Mouse (Mus musculus) skeletal muscle tissue, adult 2 months (tissue): ENCODE results near the gene Gtsf2.
"Not testable (repeated sequence)": the region's sequence is repeated elsewhere in the genome, so short reads cannot be mapped to it uniquely, and the experiment has no call there.

Experiments used
- DNase-seq: peaks from one replicate; pipeline ENCODE4 v3.0.0-alpha.2; 2012; ENCODE audit warnings: low read depth, low spot score

The Gtsf2 gene

DNA sequence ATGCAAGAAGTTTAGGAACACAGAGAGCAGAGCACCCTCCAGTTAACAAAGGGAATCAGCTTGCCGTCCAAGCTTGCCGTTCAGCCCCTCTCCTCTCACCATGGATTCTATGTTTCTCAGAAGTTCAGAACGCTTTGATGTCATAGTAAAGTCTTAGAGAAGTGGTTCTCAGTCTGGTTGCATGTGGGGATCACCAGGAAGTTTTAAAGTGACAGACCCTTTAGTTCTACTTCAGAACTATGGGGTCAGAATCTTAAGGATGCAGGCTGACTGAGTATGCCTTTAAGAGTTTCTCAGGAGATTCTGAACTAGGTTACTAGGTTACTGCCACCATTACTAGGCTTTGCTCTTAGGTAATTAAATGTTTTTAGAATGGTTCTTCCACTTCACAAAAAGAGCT lies at the start of gene Gtsf2:
Gtsf2 (minus strand) TSS at position 101 of the 400 bp plus-strand sequence.
- no peak for DNase-seq

DNA sequence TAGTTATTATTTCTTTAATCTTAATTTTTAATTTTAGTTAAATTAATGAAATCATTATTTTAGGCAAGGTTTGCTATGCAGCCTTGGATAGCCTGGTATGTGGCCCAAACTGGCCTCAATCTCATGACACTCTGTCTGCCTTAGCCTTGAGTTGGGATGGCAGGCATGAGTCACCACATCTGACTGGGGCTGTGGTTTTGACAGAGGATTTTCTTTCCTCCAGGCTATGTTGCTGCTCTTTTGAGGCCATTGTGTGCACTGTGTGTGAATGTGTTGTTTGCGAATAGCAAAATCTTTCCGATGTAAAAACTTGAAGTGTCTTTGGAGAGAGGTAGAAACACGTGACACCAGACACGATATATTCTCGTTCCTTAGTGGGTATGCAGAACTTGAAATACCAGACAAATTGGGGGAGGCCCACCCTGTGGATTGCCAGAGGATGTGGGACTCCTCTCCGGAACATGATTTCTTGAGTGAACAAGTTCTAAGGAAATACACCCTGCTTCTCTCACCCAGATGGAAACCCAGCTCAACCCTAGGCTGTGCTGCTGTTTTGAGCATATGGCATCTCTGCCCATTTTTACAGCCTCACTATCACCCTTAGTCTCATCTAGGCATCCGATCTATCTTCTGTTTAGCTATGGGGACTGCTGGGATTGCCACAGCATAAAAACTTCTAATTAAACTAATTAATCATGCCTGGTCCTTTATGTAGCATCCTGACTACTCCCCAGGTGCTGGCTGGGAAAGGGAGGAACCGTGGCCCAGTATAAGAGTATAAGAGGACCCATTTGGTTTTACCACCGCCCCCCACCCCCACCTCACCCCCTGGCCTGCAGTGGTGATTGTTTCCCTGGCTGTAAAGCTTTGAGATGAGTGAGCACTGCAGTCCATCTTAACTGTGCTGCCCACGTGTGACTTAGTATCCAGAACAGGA lies 48.2 kb upstream of the Gtsf2 start:
- DNase-seq, result no peak

DNA sequence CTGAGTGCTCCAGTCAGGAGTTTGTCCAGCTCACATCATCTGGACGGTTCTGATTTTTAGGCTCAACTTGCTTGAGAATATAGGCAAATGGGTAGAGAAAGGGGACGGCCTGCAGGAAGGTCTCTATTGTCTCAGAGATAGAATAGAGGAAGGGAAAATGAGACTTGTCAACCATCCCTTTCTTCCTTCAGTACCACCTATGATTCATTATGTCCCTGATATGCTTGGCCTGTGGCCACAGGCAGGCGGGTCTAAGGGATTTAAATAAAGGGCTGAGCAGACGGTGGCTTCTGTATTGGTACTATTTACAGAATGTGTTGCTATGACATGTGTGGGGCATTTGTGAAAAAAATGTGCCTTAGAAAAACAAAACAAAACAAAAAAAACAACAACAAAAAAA lies 40.1 kb upstream of the Gtsf2 start:
- no peak for DNase-seq

DNA sequence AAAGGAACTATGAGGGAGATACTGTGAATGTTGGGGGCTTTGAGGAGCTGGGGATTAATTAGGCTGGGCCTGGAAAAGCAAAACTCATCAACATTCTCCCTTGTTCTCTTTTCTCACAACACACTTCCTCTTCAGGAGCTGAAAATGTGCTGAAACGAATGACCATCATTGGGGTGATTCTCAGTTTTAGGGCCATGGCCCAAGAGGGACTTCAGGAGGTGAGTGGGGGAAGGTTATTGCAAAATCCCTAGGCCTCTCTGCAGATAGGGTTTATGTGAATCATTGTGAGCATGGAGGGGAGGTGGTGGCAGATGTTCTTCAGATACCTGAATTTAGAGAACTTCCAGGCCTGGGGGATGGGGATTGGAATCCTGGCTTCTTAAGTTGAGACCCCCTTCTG lies 38.4 kb upstream of the Gtsf2 start:
- no peak for DNase-seq

DNA sequence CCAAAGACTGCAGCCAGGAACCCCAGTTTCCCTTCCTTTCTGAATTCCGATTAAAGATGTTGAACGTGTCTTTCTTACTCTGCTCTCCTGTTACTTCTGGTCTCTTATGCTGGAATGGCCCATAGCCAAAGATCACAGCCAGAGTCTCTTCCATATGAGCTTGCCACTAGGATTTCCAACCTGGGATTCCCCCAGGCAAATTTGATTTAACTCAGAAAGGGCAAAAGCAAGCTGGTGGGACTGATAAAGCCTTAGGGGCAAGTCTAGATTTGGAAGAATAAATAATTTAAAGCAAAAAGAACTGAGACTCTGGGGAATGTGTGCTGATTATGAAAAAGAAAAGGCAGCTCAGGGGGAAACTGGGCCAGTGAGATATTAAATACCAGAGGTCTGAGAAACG lies 36.8 kb upstream of the Gtsf2 start:
- no peak for DNase-seq

DNA sequence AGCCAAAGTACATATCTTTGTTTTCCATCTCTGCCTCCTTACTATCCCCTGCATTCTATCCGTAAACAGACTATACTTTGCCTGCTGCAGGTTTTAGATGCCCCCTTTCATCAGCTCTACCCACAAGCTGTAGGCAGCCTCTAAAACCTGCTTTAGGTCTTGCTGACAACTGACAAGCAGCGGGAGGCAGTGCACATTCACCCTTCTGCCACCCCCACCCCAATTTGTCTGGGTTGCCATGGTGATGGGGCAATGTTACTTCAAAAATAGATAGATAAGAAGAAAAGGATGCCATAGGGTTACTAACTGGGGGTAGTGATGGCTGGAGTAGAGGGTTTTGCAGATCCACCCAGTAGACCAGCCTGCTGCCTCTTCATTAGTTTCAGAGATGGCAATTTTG lies 36.2 kb upstream of the Gtsf2 start:
- DNase-seq, result no peak

DNA sequence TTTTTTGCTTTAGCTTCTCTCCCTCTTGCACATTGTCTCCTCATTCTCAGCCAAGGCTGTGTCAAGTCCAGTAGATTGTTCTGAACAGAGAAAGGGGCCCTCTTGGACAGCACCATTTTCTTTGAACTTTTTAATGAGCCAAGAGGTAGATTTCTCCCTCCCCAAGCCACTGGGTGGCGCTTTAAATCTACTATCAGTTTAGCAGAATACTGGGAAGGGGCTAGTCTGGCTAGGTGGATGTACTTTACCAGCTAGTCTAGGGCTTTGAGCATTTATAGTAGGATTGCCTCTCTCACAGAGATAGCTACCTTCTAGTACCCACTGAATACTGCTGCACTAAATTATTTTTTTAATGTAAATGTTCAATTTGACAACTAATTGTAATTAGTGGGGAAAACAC lies 34.2 kb upstream of the Gtsf2 start:
- DNase-seq, result no peak

DNA sequence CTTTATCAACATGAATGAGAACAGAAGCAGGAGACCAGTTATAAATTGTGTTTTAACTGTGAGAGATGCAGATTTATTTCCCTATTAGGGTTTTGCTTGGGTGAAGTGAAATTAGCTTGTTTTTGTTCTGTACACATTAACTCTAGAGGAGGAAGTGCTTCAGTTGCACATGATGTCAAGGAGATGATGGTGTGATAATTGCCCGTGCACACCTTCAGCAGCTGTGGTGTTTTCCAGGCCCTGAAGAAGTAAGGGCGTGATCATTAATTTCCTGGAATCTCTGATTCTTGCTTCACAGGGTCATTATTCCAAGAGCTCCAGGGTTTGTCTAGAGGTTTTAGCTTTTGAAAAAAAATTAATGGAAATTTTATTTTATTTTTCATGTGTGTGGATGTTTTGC lies 31.9 kb upstream of the Gtsf2 start:
- DNase-seq, result no peak

DNA sequence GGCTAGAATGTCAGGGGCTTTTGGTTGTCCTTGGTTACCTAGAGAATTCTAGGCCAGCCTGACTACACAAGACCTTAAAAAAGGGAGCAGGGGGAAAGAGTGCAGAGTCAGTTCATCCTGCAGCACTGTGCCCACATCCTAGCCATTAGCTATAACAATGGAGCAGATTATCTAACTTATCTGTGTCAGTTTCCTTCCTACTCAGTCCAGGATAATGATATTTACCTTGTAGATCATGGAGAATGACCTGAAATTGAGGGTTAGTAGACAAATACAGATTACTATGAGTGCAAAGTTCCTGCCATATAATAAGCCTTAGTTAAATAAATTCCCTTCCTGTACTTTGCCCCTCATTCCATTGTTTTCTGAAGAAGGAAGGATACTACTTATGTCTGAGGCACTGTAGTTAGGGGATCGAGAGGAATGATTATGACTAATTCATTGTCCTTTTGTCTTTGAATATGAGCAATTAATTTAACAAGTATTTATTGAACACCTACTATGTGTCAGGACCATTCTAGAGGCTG lies 30.9 kb upstream of the Gtsf2 start:
- DNase-seq, result no peak

DNA sequence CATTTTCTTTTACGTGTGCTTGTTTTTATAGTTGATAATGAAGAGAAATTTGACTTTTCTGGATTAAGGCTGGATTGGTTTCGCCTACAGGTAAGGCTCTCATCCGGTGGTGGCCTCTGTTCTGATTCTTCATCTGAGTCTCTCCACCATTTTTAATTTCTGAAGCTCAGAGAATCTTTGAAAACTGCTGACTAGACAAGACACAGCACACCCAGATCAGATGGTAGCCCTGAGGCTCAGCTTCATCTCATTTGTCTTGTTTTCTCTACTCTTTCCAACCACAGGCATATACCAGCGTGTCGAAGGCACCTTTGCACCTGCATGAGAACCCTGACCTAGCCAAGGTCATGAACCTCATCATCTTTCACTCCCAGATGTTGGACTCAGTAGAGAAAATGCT lies 25.5 kb upstream of the Gtsf2 start:
- DNase-seq, result no peak

DNA sequence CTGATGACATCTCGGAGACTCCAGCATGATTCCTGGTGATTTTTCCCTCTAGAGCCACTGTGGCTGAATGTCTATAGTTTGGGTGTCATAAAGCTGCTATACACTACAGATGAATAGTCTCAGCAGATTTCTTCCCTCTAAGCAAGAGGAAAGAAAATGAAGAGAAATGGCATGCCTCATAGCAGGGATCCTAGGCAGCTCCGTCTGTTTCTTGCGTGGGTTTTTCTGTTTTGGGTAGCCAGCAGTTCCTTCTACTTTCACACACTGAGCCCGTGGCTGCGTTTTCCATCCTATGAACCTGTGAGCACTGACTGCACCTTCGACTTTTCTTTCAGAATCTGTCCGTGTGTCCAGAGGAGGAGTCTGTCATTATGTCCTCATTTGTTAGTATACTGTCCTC lies 24.9 kb upstream of the Gtsf2 start:
- DNase-seq, result no peak

DNA sequence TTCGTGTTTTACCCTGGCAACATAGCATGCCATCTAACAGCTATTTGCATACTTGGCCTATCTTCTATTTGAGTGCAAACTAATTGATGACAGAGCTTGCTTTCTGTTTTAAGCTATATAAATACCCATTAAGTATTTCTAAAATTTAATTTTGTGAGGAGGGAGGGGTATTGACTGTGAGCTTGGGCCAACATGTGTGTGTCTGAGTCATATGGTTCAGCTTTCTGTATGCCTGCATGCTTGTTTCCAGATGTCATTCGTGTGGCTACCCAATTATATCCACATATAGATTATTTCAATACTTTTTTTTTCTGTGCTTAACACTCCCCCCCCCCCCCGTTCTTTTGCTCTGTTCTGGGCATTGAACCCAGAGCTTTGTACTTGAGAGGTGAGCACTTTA lies 24.0 kb upstream of the Gtsf2 start:
- no peak for DNase-seq

DNA sequence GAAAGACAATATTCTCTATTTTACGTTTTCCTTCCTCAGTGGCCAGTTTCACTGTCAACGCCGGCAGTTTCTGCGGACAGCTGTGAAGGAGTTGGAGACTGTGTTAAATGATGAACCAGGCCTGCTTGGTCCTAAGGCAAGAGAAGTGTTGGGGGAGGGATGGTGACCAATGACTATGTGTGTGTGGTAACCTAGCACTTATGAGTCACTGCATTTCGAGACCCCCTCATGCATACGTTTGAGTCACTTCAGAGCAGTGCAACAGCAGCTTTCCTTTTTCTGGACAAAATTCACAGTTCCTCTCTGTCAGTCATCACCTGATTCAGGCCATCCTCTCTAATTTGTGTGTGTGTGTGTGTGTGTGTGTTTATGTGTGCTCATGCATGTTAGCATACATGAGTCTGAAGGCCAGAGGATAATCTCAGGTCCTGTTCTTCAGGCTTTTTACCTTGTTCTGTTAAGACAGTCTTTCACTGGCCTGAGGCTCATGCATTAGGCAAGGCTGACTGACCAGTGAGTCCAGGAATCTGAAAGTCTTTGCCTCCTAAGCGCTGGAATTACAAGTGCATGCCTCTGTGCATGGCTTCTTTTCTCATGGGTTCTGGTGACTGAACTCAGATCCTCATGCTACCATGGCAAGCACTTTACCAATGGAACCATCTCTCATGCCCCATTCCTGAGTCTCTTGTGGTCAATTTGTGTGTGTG lies 23.4 kb upstream of the Gtsf2 start:
- no peak for DNase-seq

DNA sequence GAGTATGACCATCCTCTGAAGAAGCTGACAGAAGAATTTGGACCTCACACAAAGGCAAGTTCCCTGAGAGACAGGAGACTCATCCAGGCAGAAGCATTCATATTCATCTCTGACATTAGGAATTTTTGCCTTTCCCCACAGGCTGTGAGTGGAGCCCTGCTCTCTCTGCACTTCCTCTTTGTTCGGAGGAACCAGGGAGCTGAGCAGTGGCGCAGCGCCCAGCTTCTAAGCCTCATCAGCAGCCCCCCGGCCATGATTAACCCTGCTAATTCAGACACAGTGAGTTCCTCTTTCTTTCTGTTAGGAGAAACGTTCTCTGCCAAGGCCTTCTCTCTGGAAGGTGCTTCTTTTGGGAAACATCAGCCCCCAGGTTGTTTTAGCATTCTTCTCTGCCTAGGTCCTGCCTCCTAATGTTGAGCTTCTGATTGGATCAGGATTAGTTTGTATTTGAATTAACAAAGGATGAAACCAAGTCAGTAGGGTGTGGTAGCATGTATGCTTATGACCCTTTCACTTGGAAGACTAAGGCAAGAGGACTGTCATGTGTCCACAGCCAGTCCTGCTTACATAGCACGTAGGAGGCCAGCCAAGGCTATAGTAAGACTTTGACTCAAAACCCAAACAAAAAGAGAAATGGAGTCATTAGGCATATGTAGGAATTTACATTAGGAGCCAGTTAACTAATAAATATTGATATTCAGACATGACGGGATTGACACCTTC lies 14.4 kb upstream of the Gtsf2 start:
- DNase-seq, result peak; percentile 5

DNA sequence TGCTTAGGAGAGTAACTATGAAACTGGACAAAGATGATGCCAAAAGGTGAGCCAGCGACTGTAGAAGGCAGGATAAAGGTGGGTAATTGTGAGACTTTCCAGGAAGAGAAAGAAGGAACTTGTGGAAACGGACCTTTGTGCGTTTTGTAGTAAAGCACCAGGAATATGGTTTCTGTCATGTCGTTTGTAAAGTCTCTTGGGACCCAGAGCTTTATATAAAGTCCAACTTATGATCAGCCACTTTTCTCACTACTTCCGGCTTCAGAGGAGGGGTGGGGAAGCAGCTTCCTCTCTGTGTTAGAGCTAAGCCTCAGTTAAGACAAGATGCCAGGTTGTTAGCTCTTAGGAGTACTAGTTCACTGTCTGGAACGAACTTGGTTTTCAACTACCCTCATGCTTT lies 6.2 kb upstream of the Gtsf2 start:
- no peak for DNase-seq

DNA sequence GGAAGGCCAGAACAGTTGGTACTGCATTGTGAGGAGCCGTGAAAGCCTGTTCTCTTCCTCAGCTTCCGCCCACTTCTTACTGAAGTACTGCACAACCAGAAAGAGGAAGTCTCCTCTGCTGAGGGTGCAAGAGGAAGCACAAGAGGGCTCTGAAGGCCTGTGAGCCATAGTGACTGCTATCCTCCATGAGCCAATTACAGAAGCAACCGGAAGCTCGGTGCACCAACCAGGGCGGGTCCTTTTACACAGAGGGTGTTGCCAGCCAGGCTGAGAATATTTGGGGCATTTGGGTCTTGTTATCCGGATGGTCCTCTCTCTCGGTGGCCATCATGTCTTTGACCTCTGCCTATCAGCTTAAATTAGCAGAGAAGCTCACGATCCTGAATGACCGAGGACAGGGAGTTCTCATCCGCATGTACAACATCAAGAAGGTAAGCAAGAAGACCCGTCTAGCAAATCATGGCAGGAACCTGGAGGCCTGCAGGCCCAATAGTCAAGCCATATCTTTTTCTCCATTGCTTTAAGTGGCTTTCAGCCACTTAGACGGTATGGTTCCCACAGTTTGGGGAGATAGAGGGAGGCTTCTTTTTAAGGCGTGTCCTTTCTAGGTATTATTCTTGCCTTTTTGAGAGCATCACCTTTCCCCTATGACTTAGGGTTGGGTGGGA lies 5.4 kb upstream of the Gtsf2 start, which contains the start of gene Nckap1l:
Nckap1l (plus strand) TSS at position 244 of the 668 bp plus-strand sequence.
- peak; percentile 67 for DNase-seq

DNA sequence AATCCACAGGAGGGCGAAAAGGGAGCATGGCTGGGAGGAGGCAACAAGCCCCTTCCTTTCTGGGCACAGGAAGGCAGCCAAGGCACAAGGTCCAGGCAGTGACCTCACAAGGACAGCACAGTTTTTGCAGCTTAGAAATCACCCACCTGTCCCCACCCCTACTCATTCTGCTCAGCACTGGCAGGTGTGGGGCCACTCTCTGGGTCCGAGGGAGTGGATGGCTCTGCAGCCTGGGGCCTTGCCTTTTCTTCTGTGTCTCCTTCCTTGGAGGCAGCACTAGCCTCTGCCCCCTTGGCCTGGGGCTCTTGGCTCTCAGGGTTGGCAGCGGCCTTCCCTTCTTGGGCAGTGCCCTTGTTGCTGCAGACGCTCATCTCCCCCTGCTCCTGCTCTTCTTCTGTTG lies 2.3 kb downstream of the Gtsf2 start:
- DNase-seq, result not testable (repeated sequence)

DNA sequence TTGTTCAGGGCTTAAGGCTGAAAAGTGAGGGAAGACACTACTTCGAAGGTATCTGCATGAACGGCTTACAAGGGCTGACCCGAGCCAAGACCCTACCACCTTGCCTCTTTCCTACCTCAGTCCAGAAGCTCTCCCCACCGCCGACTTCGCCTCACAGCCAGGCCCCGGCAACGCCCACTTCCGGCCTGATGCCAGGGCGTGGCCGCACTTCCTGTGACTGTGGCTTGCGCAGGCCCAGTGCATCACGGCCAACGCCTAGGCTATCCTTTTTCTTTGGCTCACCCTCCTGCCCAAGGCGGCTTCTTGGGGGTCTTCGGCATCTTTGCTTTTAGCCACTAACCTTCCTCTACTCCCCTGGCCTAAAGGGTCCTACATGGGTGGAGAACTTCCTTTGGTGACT lies 18.0 kb downstream of the Gtsf2 start, which contains the start of gene Gtsf1:
Gtsf1 (minus strand) TSS at position 230 of the 400 bp plus-strand sequence.
- DNase-seq, result no peak

DNA sequence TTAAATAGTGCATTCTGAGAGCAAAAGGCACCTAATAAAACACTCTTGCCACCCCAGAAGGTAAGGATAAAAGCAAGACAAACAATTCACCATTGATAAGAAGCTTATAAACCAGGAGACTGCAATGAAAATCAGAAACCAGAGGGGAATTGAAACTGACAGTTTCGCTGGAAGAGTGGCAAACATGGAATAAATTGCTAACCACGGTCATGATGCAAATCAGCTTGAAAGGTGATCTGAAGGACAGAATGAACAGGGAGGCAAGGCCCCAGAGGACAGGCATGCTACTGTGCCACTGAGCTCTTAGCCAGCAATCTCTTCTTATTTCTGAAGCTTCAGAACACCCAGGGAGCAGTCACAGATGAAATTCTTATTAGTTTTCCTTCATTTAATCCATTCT lies 21.3 kb downstream of the Gtsf2 start:
- DNase-seq, result no peak

DNA sequence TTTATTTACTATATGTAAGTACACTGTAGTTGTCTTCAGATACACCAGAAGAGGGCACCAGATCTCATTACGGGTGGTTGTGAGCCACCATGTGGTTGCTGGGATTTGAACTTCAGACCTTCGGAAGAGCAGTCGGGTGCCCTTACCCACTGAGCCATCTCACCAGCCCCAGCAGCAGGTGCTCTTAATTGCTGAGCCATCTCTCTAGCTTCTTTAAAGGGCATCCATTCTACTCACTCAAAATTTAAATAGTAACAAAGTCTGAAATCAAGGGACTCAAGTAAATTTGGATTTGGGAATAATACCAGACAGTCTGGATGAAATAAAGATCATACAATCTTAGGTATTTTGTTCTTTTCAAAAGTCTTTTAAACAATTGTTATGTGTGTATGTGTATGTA lies 42.7 kb downstream of the Gtsf2 start:
- not testable (repeated sequence) for DNase-seq

DNA sequence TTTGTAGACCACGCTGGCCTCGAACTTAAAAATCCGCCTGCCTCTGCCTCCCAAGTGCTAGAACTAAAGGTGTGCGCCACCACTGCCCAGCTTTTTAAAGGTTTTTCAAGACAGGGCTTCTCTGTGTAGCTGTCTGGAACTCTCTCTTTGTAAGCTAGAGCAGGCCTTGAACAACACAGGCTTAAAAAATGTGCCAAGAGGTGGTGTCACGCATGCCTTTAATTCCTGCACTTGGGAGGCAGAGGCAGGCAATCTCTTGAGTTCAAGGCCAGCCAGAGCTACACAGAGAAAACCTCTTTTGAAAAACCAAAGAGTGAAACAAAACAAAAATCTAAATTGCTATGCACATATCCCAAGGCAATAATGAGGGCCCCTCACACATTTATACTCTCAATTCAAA lies 46.9 kb downstream of the Gtsf2 start:
- DNase-seq, result no peak
